In genomic region chr10:80324120-80325037, GRCm38 (mm10) we compare ENCODE assay signal across 8 mouse cellular contexts. TPM values are rescaled to one million over a fixed set of nuclear protein-coding genes. Genes with fewer than 3 reads are reported as not detected.
DNase-seq lines count a peak whose midpoint lies in the region; ATAC-seq and TF ChIP-seq lines count a peak whose summit lies in the region.

No protein-coding gene starts in this region.

- WGBS in lung, postnatal 0 days = 75% methylated on average over 17 of the region's 17 CpGs
- WGBS in limb, embryonic 12.5 days = 78% methylated on average over 17 of the region's 17 CpGs
- WGBS in stomach, embryonic 15.5 days = 72% methylated on average over 17 of the region's 17 CpGs

- H3K4me1 ChIP-seq in lung, postnatal 0 days (ENCODE audit: insufficient read depth, low read depth, low read length) = peaks cover 17% of the 10 kb centered on the region
- H3K4me1 ChIP-seq in limb, embryonic 12.5 days (replicated peaks) = peaks cover 33% of the 10 kb centered on the region
- H3K4me1 ChIP-seq in stomach, embryonic 15.5 days = peaks cover 32% of the 10 kb centered on the region

- H3K9me3 ChIP-seq in lung, postnatal 0 days (ENCODE audit: low read length) = no peaks in the 10 kb centered on the region
- no peaks in the 10 kb centered on the region for H3K9me3 ChIP-seq in limb, embryonic 12.5 days
- no peaks in the 10 kb centered on the region for H3K9me3 ChIP-seq in stomach, embryonic 15.5 days

- no peak for ATAC-seq in cerebellum, adult (ENCODE audit: insufficient number of reproducible peaks, low FRiP score, low TSS enrichment)
- ATAC-seq in lung, postnatal 0 days = no peak
- ATAC-seq in limb, embryonic 12.5 days (ENCODE audit: insufficient number of reproducible peaks, insufficient read depth, low FRiP score, low TSS enrichment, low read depth) = no peak
- ATAC-seq in stomach, embryonic 15.5 days (ENCODE audit: insufficient read depth, low FRiP score, low read depth) = no peak

- no peak overlapping the region; the same call in 1 of the 2 replicates for H3K27ac ChIP-seq in lung, postnatal 0 days (ENCODE audit: low read length)
- H3K27ac ChIP-seq in limb, embryonic 12.5 days = no peak overlapping the region
- no peak overlapping the region for H3K27ac ChIP-seq in stomach, embryonic 15.5 days

- TF ChIP-seq EP300 in lung, postnatal 0 days (IDR thresholded peaks at IDR 0.05) = no peak

- H3K4me2 ChIP-seq in lung, postnatal 0 days (replicated peaks; ENCODE audit: low read depth, low read length) = peak overlapping the region; percentile 96; the same call in 1 of the 2 replicates
- peak overlapping the region; percentile 97 for H3K4me2 ChIP-seq in limb, embryonic 12.5 days
- peak overlapping the region; percentile 97 for H3K4me2 ChIP-seq in stomach, embryonic 15.5 days

- H3K9ac ChIP-seq in lung, postnatal 0 days (replicated peaks; ENCODE audit: low read depth) = no peak overlapping the region
- peak overlapping the region; percentile 69; the same call in 1 of the 2 replicates for H3K9ac ChIP-seq in limb, embryonic 12.5 days (replicated peaks)
- H3K9ac ChIP-seq in stomach, embryonic 15.5 days = no peak overlapping the region

- TF ChIP-seq CTCF in lung, postnatal 0 days (IDR thresholded peaks at IDR 0.05) = no peak

- no peaks in the 10 kb centered on the region for H3K27me3 ChIP-seq in lung, postnatal 0 days (replicated peaks; ENCODE audit: insufficient read depth, low read length)
- H3K27me3 ChIP-seq in limb, embryonic 12.5 days = peaks cover 25% of the 10 kb centered on the region
- no peaks in the 10 kb centered on the region for H3K27me3 ChIP-seq in stomach, embryonic 15.5 days (replicated peaks)

- H3K36me3 ChIP-seq in lung, postnatal 0 days (ENCODE audit: insufficient read depth, low read length) = no peaks in the 10 kb centered on the region
- H3K36me3 ChIP-seq in limb, embryonic 12.5 days = no peaks in the 10 kb centered on the region
- no peaks in the 10 kb centered on the region for H3K36me3 ChIP-seq in stomach, embryonic 15.5 days

- DNase-seq in cerebellum, adult 11-12 months = peak; percentile 71
- DNase-seq in lung, postnatal 0 days (ENCODE audit: low spot score) = no peak
- DNase-seq in lung, adult 18-20 months = no peak
- no peak for DNase-seq in right cerebral cortex, adult 18-20 months
- DNase-seq in layer of hippocampus, postnatal 25 days (ENCODE audit: extremely low spot score in 1 of 2, low spot score in 1 of 2) = no peak

- no peak overlapping the region for H3K4me3 ChIP-seq in lung, postnatal 0 days (ENCODE audit: low read depth, low read length)
- H3K4me3 ChIP-seq in limb, embryonic 12.5 days (replicated peaks) = peak overlapping the region; percentile 65
- H3K4me3 ChIP-seq in stomach, embryonic 15.5 days (replicated peaks) = 0 out of 2 replicates have a peak overlapping the region, but pooled peaks have one; percentile 64

RNA-seq across cellular contexts. Expression of gene 2310011J03Rik, which starts 4.0 kb away (rescaled TPM):
- polyA plus RNA-seq in lung, postnatal 0 days (2015; fragmentation: Nextera tagmentation; extraction: Ambion mirVana) = 58.4 and 64.8 TPM in 2 replicates
- 48.1 and 50.5 TPM in 2 replicates for polyA plus RNA-seq in limb, embryonic 12.5 days (2016; fragmentation: Nextera tagmentation; extraction: Ambion mirVana)
- 40.5 and 46.4 TPM in 2 replicates for polyA plus RNA-seq in stomach, embryonic 15.5 days (2015; fragmentation: Nextera tagmentation; extraction: Ambion mirVana)
- total RNA-seq in layer of hippocampus, postnatal 25 days (2021) = 10 to 100 TPM; 20.7 to 26.3 TPM

RNA-seq across cellular contexts. Expression of gene Pcsk4, which starts 4.9 kb away (rescaled TPM):
- polyA plus RNA-seq in lung, postnatal 0 days (2015; fragmentation: Nextera tagmentation; extraction: Ambion mirVana) = 3.4 and 3.7 TPM in 2 replicates
- polyA plus RNA-seq in limb, embryonic 12.5 days (2016; fragmentation: Nextera tagmentation; extraction: Ambion mirVana) = 6.3 and 6.6 TPM in 2 replicates
- 4.8 and 5.4 TPM in 2 replicates for polyA plus RNA-seq in stomach, embryonic 15.5 days (2015; fragmentation: Nextera tagmentation; extraction: Ambion mirVana)
- total RNA-seq in layer of hippocampus, postnatal 25 days (2021) = 1 to 10 TPM; 2.3 to 2.8 TPM

RNA-seq across cellular contexts. Expression of gene Reep6, which starts 5.4 kb away (rescaled TPM):
- polyA plus RNA-seq in lung, postnatal 0 days (2015; fragmentation: Nextera tagmentation; extraction: Ambion mirVana) = 15.4 and 17.6 TPM in 2 replicates
- polyA plus RNA-seq in limb, embryonic 12.5 days (2016; fragmentation: Nextera tagmentation; extraction: Ambion mirVana) = 4.1 and 4.6 TPM in 2 replicates
- 44.5 and 51.2 TPM in 2 replicates for polyA plus RNA-seq in stomach, embryonic 15.5 days (2015; fragmentation: Nextera tagmentation; extraction: Ambion mirVana)
- 10 to 100 TPM in 1 of 2 experiments, 1 to 10 TPM in 1; 9.7 to 10.6 TPM for total RNA-seq in layer of hippocampus, postnatal 25 days (2021)

RNA-seq across cellular contexts. Expression of gene Adamtsl5, which starts 23.8 kb away (rescaled TPM):
- 6.4 and 7.3 TPM in 2 replicates for polyA plus RNA-seq in lung, postnatal 0 days (2015; fragmentation: Nextera tagmentation; extraction: Ambion mirVana)
- polyA plus RNA-seq in limb, embryonic 12.5 days (2016; fragmentation: Nextera tagmentation; extraction: Ambion mirVana) = 0.70 and 0.88 TPM in 2 replicates
- 13.7 and 17.0 TPM in 2 replicates for polyA plus RNA-seq in stomach, embryonic 15.5 days (2015; fragmentation: Nextera tagmentation; extraction: Ambion mirVana)
- 1 to 10 TPM; 3.8 to 5.5 TPM for total RNA-seq in layer of hippocampus, postnatal 25 days (2021)

RNA-seq across cellular contexts. Expression of gene Apc2, which starts 28.6 kb away (rescaled TPM):
- 0.57 and 0.85 TPM in 2 replicates for polyA plus RNA-seq in lung, postnatal 0 days (2015; fragmentation: Nextera tagmentation; extraction: Ambion mirVana)
- 4.7 and 5.3 TPM in 2 replicates for polyA plus RNA-seq in limb, embryonic 12.5 days (2016; fragmentation: Nextera tagmentation; extraction: Ambion mirVana)
- polyA plus RNA-seq in stomach, embryonic 15.5 days (2015; fragmentation: Nextera tagmentation; extraction: Ambion mirVana) = 5.0 and 5.2 TPM in 2 replicates
- total RNA-seq in layer of hippocampus, postnatal 25 days (2021) = 100 to 1,000 TPM; 101 to 115 TPM
